Mouse (Mus musculus): Measurements from ENCODE around the gene Egr4.

Gene Egr4

GRCm38 (mm10) chr6:85491606-85492005, 21.8 kb downstream of the Egr4 start:
- no peak for DNase-seq

- no peak for DNase-seq
Measured at GRCm38 (mm10) chr6:85490252-85490651, 23.1 kb downstream of the Egr4 start.

DNA sequence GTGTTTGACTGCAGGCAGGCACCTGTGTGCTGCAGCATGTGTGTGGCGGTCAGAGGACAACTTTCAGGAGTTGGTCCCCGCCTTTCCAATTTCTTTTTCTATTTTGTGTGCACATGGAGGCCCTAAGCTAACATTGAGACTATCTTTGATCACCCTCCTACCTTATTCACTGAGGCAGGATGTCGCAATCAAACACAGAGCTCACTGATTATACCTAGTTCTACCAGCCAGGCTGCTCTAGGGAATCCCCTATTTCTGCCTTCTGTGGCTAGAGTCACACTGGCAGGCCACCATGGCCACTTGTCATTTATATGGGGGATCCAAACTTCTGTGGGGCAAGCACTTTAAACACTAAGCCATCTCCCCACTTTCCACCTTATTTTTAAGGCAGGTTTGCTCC, 23.7 kb downstream of the Egr4 start:
- DNase-seq = no peak

- no peak for DNase-seq
Measured at GRCm38 (mm10) chr6:85488510-85488909, 24.9 kb downstream of the Egr4 start.

- DNase-seq = no peak
Measured at GRCm38 (mm10) chr6:85485738-85486137, 27.7 kb downstream of the Egr4 start.

GRCm38 (mm10) chr6:85483843-85484721, 29.3 kb downstream of the Egr4 start:
- no peak for DNase-seq

- no peak for DNase-seq
Measured at GRCm38 (mm10) chr6:85480685-85481084, 32.7 kb downstream of the Egr4 start.

- DNase-seq = no peak
Measured at GRCm38 (mm10) chr6:85479979-85480378, 33.4 kb downstream of the Egr4 start.

DNA sequence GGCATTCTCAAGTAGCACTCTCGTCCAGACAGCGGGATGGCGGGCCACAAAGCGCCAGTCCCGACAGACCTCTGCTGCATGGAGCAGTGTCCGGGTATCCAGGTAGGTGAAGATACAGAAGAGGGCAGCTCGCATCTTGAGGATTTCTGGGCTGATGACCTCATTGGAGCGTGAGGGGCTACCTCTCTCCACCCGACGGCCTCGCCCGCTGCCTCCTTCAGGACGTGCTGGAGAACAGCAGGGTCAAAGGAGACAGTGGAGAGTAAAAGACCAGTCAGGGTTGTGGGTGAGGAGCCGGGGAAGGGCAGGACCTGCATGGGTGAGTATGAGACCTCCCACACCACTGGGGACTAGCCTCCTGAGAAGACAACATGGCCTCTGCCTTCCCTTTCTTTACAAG, 35.0 kb downstream of the Egr4 start:
- no peak for DNase-seq

GRCm38 (mm10) chr6:85477366-85477917, 35.9 kb downstream of the Egr4 start:
- peak; percentile 19 to 27 for DNase-seq

GRCm38 (mm10) chr6:85475581-85475980, 37.8 kb downstream of the Egr4 start:
- no peak for DNase-seq

- DNase-seq = no peak
Measured at GRCm38 (mm10) chr6:85472542-85472941, 40.8 kb downstream of the Egr4 start.

DNA sequence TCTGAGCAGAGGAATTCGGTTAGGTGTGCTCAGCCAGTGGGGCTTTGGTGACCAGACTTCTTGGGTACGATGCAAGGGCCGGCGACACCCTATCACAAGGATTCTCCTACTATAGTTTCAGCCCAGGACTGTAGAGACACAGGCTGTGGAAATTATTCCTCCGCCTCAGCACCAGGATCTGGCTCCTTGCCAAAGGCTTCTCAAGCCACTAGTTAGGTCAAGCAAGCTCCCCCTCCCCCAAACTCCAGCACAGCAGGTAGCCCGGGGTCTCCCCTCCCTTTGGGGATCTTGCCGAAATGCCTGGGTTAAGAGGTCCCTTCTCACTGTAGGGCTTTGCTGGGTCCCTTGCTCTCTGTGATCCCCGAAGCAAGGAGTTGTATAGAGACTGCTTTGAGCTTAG, 41.4 kb downstream of the Egr4 start:
- DNase-seq = no peak

DNA sequence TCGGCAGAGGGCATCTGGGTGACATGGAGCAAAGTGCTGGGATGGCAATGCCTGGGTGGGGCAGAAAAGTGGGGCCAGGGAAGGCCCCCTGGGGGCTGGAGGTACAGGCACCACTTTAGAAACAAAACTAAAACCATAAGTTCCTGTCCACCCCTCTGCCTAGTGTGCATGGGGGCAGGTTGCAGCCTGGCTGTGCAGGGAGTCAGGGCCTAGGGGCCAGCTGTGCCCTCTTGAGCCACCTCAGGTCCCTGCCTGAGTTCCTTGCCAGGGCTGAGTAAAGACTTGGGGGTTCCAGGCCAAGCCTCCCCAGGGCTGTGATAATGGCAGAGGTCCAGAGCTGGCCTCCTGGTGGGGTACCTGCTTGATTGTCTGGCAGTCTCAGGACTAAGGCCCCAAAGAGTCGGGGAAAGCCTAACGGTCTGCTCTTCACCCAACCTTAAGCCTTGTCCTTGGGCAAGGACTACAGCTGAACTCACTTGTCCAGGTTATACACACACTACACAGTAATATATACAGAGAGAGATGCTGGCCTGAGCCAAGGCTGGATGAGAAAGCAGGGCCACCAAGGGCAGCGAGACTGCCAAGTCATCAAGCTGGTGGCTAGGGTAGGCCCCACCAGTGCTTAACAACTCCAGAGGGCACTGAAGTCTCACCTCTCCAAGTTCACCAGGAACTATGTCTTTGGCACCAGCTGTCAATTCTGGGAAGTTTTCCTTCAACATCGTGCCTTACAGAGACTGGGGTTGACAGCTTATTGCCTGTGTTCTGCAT, 43.5 kb downstream of the Egr4 start:
- DNase-seq = no peak

DNA sequence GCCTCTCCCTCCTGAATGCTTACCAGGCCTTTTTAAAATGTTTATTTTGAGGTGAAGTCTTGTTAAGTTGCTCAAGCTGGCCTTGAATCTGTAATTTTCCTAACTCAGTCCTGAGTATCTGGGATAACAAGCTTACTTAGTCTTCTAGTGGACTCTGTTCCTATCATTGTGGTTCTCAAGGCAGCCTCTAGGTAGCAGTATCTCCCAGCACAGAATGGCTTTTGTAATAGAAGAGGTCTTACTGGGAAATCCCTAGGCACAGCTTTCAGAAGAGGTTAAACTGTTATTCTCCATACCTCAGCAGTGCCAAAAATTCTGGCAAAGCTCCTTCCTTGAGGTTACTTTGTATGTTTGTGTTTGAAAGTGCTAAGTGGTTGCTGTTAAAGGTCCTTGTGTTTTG, 48.0 kb downstream of the Egr4 start:
- no peak for DNase-seq
